Mouse (Mus musculus) heart, embryonic 15.5 days (tissue): Measurements from ENCODE around the gene Gipc3. TPM values are rescaled to one million over a fixed set of nuclear protein-coding genes. Genes with fewer than 3 reads are reported as not detected.

Experiments used
- ATAC-seq: fragments of 200-750 bp; cut with Nextera tagmentation; replicated peaks from 2 replicates; pipeline ENCODE4 v1.8.0; 2017; ENCODE audit warnings: low read depth, moderate TSS enrichment; ENCODE audit not compliant: insufficient number of reproducible peaks, insufficient read depth, low FRiP score
- H3K27ac ChIP-seq: fragments of 300-500 bp; sonication (generic); 2 replicates; pipeline ENCODE4 v1.5.1; 2015; ENCODE audit warnings: mild to moderate bottlenecking, inconsistent platforms
- H3K27me3 ChIP-seq: fragments of 300-500 bp; sonication (generic); 2 replicates; pipeline ENCODE4 v1.6.1; 2015; ENCODE audit warnings: inconsistent platforms
- H3K36me3 ChIP-seq: fragments of 300-500 bp; sonication (generic); 2 replicates; pipeline ENCODE4 v1.6.1; 2015; ENCODE audit warnings: mild to moderate bottlenecking, inconsistent platforms
- H3K4me1 ChIP-seq: fragments of 300-500 bp; sonication (generic); replicated peaks from 2 replicates; pipeline ENCODE4 v1.6.1; 2015; ENCODE audit warnings: inconsistent platforms
- H3K4me2 ChIP-seq: fragments of 300-500 bp; sonication (generic); 2 replicates; pipeline ENCODE4 v1.6.1; 2015; ENCODE audit warnings: inconsistent platforms, mild to moderate bottlenecking, moderate library complexity
- H3K4me3 ChIP-seq: fragments of 300-500 bp; sonication (generic); 2 replicates; pipeline ENCODE4 v1.5.1; 2015; ENCODE audit warnings: mild to moderate bottlenecking, inconsistent platforms
- H3K9ac ChIP-seq: fragments of 300-500 bp; sonication (generic); 2 replicates; pipeline ENCODE4 v1.6.1; 2015; ENCODE audit warnings: mild to moderate bottlenecking, inconsistent platforms
- H3K9me3 ChIP-seq: fragments of 300-500 bp; sonication (generic); replicated peaks from 2 replicates; pipeline ENCODE4 v1.6.1; 2016; ENCODE audit warnings: inconsistent platforms
- WGBS: fragments of 180-500 bp; shearing (Covaris S2); methylation state at CpG from one replicate; pipeline ENCODE4 v1.1.7; 2015; ENCODE audit warnings: mixed read lengths; 5-methylcytosine and 5-hydroxymethylcytosine counted together
- polyA plus RNA-seq: library from polyadenylated mRNA; unstranded; fragments of >200 nt; fragmentation: Nextera tagmentation; extraction: Ambion mirVana; gene quantifications from 2 replicates; pipeline ENCODE4 v1.2.1, GENCODE M21; 2015

Gene Gipc3
- polyA plus RNA-seq, 1 experiment from 2014 or later = not detected

DNA sequence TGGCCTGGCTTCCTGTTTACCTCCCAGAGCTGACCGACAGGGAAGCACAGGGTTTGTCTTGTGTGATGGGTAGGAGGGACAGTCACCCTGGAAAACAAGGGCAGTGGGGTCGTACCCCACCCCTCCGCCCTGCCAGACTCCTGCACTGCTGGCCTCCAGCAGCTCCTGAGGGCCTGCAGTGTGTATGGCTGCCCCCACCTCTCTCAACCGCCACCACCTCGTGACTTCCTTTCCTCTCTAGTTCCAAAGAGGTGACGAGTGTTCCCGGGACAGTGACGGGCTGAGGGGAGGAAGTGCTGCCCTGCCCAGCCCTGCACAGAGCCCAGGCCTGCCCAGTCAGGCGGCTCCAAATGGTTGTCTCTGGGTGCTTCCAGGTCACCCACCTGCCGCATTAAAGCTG is 45.2 kb downstream of the Gipc3 start:
- Histone ChIP-seq H3K36me3 (no peaks in the 10 kb centered on the region), H3K4me3 (no peak overlapping the region), H3K4me1 (peaks cover 79% of the 10 kb centered on the region), H3K27ac (peak overlapping the region; percentile 75), H3K4me2 (peak overlapping the region; percentile 16; the same call in 1 of the 2 replicates), H3K27me3 (no peaks in the 10 kb centered on the region), H3K9me3 (no peaks in the 10 kb centered on the region), H3K9ac (peak overlapping the region; percentile 31; the same call in 1 of the 2 replicates)
- peak; percentile 58 for ATAC-seq
- 27% methylated on average over 10 of the region's 10 CpGs for WGBS

DNA sequence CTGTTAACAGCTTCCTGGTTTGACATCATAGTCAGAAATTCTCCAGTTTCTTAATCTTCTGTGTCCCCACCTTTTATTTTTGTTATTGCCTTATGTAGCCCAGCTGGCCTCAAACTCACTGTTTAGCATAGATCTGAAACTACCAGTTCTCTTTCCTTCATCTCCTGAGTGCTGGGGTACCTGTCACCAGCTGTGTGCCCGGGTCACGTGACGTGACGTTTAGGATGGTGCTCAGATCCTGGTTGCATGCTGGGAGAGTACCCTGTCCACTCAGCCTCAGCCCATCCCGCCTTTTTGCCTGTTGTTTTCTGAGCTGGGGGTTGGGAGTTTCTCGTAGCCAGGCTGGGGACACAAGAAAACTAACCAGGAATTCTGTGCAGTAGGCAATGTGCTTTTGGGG is 45.8 kb downstream of the Gipc3 start:
- no peaks in the 10 kb centered on the region for H3K9me3 ChIP-seq
- peak overlapping the region; percentile 16; the same call in 1 of the 2 replicates for H3K4me2 ChIP-seq
- no peak overlapping the region for H3K9ac ChIP-seq
- H3K27ac ChIP-seq = peak overlapping the region; percentile 75
- H3K36me3 ChIP-seq = no peaks in the 10 kb centered on the region
- H3K4me3 ChIP-seq = no peak overlapping the region
- no peak for ATAC-seq
- peaks cover 73% of the 10 kb centered on the region for H3K4me1 ChIP-seq
- WGBS = 71% methylated on average over 6 of the region's 6 CpGs
- H3K27me3 ChIP-seq = no peaks in the 10 kb centered on the region

DNA sequence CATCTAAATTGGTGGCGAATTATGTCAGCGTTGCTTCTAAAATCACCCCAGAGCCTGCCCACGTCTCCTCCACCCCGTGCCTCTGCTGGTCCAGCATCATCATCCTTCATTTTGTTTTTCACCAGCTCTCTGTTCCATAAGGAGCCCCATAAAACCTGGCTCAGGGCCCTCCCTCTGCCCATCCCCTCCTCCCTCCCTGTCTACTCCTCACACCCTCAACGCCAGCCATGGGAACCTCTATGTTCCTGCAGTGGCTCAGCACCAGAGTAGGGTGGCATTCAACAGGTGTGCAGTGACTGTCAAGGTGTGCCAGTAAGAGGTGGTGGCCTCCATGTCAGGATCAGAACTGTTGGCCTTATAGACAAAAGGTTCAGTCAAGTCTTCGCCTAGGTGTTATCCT is 47.9 kb downstream of the Gipc3 start:
- WGBS = 85% methylated on average over 6 of the region's 6 CpGs
- no peak overlapping the region for H3K27ac ChIP-seq

DNA sequence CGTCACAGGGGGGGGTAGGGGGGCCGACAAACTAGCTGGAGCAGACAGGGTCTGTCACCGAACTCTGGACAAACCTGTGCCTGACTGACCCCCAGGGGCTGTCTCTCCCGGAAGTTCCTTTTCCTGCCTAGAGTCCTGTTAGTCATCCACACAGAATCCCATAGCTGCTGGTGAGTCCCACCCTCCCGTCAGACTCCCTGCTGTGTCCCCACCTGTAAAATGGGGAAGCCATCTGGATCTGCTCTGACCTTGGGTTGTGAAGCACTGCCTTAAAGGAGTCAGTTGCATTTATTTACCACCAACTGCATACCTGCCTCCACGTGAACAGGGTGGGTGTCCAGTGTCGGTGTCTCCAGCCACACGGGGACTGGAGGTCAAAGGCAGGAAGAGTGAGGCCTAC is 48.6 kb downstream of the Gipc3 start:
- peaks cover 60% of the 10 kb centered on the region for H3K4me1 ChIP-seq
- WGBS = 47% methylated on average over 8 of the region's 8 CpGs

More for the DNA sequence above, 47.9 kb downstream of the Gipc3 start:
- no peak overlapping the region for H3K4me3 ChIP-seq
- H3K4me1 ChIP-seq = peaks cover 66% of the 10 kb centered on the region
- ATAC-seq = no peak
- H3K9ac ChIP-seq = no peak overlapping the region
- peak overlapping the region; percentile 93; the same call in 1 of the 2 replicates for H3K4me2 ChIP-seq
- H3K9me3 ChIP-seq = no peaks in the 10 kb centered on the region
- no peaks in the 10 kb centered on the region for H3K36me3 ChIP-seq
- peaks cover 12% of the 10 kb centered on the region for H3K27me3 ChIP-seq

DNA sequence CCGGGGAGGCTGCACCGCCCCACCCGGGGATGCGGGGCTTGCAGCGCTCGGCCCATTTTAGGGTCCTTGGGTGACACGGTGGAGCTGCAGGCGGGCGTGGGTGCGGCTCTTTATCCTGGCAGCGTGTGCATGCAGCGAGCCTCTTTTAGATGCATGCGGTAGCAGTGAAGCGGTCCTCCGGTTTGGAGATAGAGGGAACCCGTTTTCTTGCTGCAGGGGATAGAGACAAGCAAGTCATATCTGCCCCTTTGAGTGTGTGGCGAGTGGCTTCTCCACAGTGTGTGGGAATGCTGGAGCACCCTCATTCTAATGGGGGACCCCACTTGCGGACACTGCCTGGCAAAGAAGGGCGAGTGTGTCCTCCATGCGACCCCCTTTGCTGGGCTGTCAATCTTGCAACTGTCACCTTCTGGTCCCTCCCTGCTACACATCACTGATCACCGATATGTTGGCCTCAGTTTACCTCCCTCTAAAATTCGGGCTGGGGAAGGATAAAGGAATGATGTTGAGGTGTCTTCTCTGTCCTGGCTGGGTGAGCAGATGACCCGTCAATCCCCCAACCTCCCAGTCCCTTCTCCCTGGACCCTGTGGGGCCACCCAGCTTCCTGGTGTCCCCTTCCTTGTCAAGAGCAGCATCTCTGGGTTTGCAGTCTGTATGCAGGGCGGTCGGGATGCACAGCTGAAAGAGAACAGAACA is 49.6 kb downstream of the Gipc3 start:
- H3K36me3 ChIP-seq = no peaks in the 10 kb centered on the region
- H3K4me1 ChIP-seq = peaks cover 57% of the 10 kb centered on the region
- ATAC-seq = no peak
- H3K27ac ChIP-seq = peak overlapping the region; percentile 88
- H3K9ac ChIP-seq = peak overlapping the region; percentile 87
- H3K9me3 ChIP-seq = no peaks in the 10 kb centered on the region
- H3K4me2 ChIP-seq = peak overlapping the region; percentile 93
- 3% methylated on average over 25 of the region's 25 CpGs for WGBS
- H3K4me3 ChIP-seq = peak overlapping the region; percentile 71
- peaks cover 21% of the 10 kb centered on the region for H3K27me3 ChIP-seq

More for the DNA sequence above, 48.6 kb downstream of the Gipc3 start:
- Histone ChIP-seq H3K4me3 (peak overlapping the region; percentile 71), H3K4me2 (peak overlapping the region; percentile 93), H3K9ac (peak overlapping the region; percentile 87), H3K27me3 (peaks cover 20% of the 10 kb centered on the region), H3K36me3 (no peaks in the 10 kb centered on the region), H3K27ac (no peak overlapping the region), H3K9me3 (no peaks in the 10 kb centered on the region)
- ATAC-seq = no peak

DNA sequence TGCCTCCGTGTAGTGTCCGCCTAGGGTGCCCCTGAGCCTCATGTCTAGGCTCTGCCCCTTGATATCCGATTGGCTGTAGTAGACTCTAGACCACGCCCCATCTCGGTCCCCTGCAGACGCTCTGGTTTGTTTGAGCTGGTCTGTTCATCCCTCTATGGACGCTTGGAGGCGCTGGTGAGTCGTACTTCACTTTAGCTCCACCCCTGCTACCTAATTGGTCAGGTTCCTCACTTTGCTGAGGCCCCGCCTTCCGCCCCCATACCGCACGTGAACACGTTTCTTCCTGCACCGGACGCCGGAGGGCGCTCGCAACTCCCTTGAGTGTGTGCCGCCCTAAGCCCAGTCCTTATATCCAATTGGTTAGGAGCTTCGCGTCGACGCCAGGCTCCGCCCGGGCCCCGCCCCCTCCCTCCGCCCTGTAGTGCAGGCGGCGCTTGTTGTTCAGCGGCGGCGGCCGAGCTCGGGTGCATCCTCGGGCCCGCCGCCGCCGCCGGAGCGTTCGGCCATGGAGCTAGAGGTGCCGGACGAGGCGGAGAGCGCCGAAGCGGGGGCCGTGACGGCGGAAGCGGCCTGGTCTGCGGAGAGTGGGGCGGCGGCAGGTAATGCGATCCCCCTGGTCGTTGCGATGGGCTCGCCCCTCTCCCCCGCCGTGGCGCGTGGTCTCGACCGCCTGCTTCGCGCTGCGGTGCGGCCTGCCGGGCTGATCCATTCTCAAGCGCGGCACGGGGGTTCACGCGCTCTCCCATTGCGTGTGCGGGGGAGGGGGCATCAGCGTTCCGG is 50.3 kb downstream of the Gipc3 start, which contains the start of gene Pip5k1c:
Pip5k1c (plus strand) TSS at position 410 of the 780 bp plus-strand sequence.
- H3K4me1 ChIP-seq = peaks cover 49% of the 10 kb centered on the region
- no peaks in the 10 kb centered on the region for H3K9me3 ChIP-seq
- peak within 1 kb of the TSS; percentile 93 for H3K4me2 ChIP-seq
- no peaks in the 10 kb centered on the region for H3K36me3 ChIP-seq
- H3K27ac ChIP-seq = peak within 1 kb of the TSS; percentile 88
- H3K27me3 ChIP-seq = peaks cover 28% of the 10 kb centered on the region
- peak; percentile 95 for ATAC-seq
- H3K4me3 ChIP-seq = peak within 1 kb of the TSS; percentile 71
- under 1% methylated on average over 78 of the region's 80 CpGs for WGBS
- peak within 1 kb of the TSS; percentile 87 for H3K9ac ChIP-seq

DNA sequence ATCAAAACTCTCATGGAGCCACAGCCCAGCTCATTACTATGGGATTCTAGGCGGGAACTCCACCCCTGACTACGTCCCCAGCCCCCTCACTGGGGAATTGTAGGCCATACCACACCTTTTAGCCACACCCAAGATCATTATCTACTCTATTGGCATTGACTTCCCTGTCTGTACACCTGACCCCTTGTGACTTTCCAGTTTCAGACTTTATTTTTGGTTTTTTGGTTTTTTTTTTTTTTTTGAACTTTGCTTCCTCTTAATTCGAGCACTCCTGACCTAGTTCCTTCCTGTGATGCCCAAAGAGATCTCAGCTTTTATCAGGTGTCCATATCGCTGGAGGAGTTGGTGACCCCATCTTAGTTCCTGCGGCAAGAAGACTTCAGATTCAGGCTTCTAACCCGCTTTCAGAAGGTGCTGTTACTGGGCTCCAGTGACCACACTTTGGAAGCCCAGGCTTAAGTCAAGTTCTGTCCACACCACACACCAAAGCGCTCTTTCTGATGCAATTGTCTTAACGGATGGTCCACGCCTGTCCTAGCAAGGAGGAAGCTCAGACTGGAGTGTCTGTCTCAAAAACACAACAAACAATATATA is 51.5 kb downstream of the Gipc3 start, which contains the start of gene Tjp3:
Tjp3 (minus strand) TSS at position 71 of the 594 bp plus-strand sequence.
- Histone ChIP-seq H3K4me3 (peak within 1 kb of the TSS; percentile 71; the same call in 1 of the 2 replicates), H3K9ac (no peak within 1 kb of the TSS), H3K27ac (peak within 1 kb of the TSS; percentile 7; the same call in 1 of the 2 replicates), H3K9me3 (no peaks in the 10 kb centered on the region), H3K4me1 (peaks cover 43% of the 10 kb centered on the region), H3K27me3 (peaks cover 29% of the 10 kb centered on the region), H3K4me2 (peak within 1 kb of the TSS; percentile 19; the same call in 1 of the 2 replicates), H3K36me3 (no peaks in the 10 kb centered on the region)
- 61% methylated on average over 9 of the region's 9 CpGs for WGBS
- ATAC-seq = no peak

DNA sequence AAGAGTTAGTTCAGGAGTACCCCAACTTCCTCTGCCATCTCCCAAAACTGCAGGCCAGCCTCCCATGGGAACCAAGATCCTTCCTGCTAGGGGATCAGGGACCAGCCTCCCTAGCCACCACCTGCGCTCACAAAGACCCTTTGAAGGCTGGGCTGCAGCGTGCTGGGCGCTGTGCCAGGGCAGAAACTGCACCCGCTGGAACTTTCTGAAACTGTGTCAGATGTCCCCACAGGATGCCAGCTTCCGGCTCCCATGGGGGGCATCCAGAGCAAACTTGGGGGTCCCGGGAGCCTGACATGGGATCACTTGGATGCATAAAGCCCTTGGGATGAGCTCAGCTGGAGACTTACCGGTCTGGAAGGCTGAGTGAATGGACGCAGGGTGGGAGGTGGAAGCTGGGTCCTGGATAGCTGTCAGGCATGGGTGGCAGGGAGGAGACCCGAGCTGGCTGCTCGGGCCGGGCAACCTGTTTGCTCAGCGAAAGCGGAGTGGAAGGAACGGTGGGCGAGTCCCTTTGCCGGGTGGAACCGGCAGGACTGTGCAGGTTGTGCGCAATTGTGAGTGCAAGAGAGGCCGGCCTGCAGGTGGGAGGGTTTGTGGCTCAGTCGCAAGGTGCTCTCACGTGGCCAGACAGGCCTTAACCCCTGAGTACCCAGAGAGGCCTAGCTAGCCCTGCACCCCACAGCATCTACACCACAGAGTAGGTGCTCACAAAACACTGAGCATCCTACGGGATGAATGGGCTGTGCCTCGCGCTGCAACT is 52.2 kb downstream of the Gipc3 start:
- H3K9ac ChIP-seq = no peak overlapping the region
- H3K4me2 ChIP-seq = peak overlapping the region; percentile 19; the same call in 1 of the 2 replicates
- peak overlapping the region; percentile 7; the same call in 1 of the 2 replicates for H3K4me3 ChIP-seq
- no peaks in the 10 kb centered on the region for H3K9me3 ChIP-seq
- H3K36me3 ChIP-seq = no peaks in the 10 kb centered on the region
- H3K27ac ChIP-seq = peak overlapping the region; percentile 7; the same call in 1 of the 2 replicates
- H3K27me3 ChIP-seq = peaks cover 29% of the 10 kb centered on the region
- 24% methylated on average over 24 of the region's 24 CpGs for WGBS
- no peak for ATAC-seq
- peaks cover 46% of the 10 kb centered on the region for H3K4me1 ChIP-seq

DNA sequence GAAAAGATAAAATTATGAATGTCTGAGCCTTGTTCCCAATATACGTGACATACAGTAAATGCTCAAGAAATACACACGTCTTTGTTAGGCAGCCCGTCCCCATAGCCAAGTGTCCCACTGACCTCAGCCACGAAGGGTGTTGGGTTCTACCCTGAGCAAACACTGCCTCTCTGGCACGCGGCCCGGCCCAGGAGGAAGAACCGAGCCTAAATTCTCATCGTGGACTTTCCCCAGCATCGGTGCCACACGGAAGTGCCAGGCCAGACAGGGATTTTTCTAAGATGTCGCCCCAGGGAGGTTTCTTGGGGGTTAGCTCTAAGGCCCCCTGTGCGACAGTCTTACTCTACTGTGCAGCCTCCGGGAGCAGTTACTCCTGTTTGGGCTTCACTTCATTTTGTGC is 53.3 kb downstream of the Gipc3 start:
- Histone ChIP-seq H3K9me3 (no peaks in the 10 kb centered on the region), H3K27me3 (peaks cover 35% of the 10 kb centered on the region), H3K27ac (no peak overlapping the region), H3K4me3 (no peak overlapping the region), H3K4me2 (no peak overlapping the region), H3K4me1 (peaks cover 43% of the 10 kb centered on the region), H3K36me3 (no peaks in the 10 kb centered on the region), H3K9ac (no peak overlapping the region)
- WGBS = 58% methylated on average over 14 of the region's 14 CpGs
- ATAC-seq = no peak

DNA sequence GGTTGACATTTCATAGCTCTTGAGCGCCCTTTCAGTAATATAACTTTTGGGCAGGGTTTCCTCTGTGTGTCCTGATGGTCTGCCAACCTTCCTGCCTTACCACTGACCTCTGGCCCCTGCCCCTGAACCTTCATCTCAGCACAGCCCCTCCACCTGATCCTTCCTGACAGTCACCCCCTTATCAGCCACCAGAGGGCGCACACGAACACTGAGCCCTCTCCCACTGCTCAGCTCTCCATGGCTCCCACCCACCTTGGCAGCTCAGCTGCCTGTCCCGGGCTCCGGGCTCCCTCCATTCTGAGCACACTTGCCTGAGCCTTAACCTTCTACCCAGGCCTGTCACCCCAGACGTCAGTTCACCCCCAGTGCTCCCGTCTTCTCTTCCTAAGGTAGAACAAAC is 53.8 kb downstream of the Gipc3 start:
- Histone ChIP-seq H3K9me3 (no peaks in the 10 kb centered on the region), H3K4me3 (no peak overlapping the region), H3K4me2 (no peak overlapping the region), H3K27me3 (peaks cover 40% of the 10 kb centered on the region), H3K9ac (no peak overlapping the region), H3K27ac (no peak overlapping the region), H3K36me3 (no peaks in the 10 kb centered on the region), H3K4me1 (peaks cover 39% of the 10 kb centered on the region)
- WGBS = 2% methylated on average over 7 of the region's 7 CpGs
- ATAC-seq = no peak
